Mouse (Mus musculus) olfactory bulb, adult 2 months (tissue): ENCODE data around the gene Slc35b4. TPM values are rescaled to one million over a fixed set of nuclear protein-coding genes. Genes with fewer than 3 reads are reported as not detected.

Experiments
- H3K27ac ChIP-seq: fragments of 200-500 bp; 2 replicates; pipeline ENCODE4 v1.5.1; 2012; ENCODE audit warnings: low read depth, low read length; ENCODE audit not compliant: insufficient read depth
- H3K4me1 ChIP-seq: fragments of 200-500 bp; 2 replicates; pipeline ENCODE4 v1.6.1; 2012; ENCODE audit warnings: low read length; ENCODE audit not compliant: control insufficient read depth, insufficient read depth
- H3K4me3 ChIP-seq: fragments of 200-500 bp; 2 replicates; pipeline ENCODE4 v1.5.1; 2012; ENCODE audit warnings: mild to moderate bottlenecking, low read depth, low read length, moderate library complexity; ENCODE audit not compliant: insufficient read depth
- CTCF ChIP-seq: fragments of 200-500 bp; IDR thresholded peaks from 2 replicates; pipeline ENCODE4 v1.5.1; 2012; ENCODE audit warnings: low read depth, mild to moderate bottlenecking, low read length, moderate library complexity; ENCODE audit not compliant: insufficient read depth
- POLR2A ChIP-seq: fragments of 200-500 bp; IDR thresholded peaks from 2 replicates; pipeline ENCODE4 v1.6.1; 2012; ENCODE audit warnings: mild to moderate bottlenecking, low read depth, low read length, moderate library complexity; ENCODE audit not compliant: insufficient read depth
- WGBS: fragments of 180-500 bp; shearing (Covaris S2); methylation state at CpG from one replicate; pipeline ENCODE4 v1.1.7; 2018; 5-methylcytosine and 5-hydroxymethylcytosine counted together
- polyA plus RNA-seq: library from polyadenylated mRNA; stranded (reverse); fragments of >200 nt; gene quantifications from 2 replicates; pipeline ENCODE4 v1.2.4, GENCODE M21; 2012; ENCODE audit warnings: low replicate concordance; ENCODE audit not compliant: missing spikeins, insufficient read depth, insufficient read length

The Slc35b4 gene
- polyA plus RNA-seq, 1 experiment: not detected

- Histone ChIP-seq H3K4me3 (no peak overlapping the region), H3K4me1 (peaks cover 5% of the 10 kb centered on the region; the same call in 1 of the 2 replicates), H3K27ac (no peak overlapping the region)
- TF ChIP-seq POLR2A: no peak
- no peak for TF ChIP-seq CTCF
- 66% methylated on average over 11 of the region's 12 CpGs for WGBS
Observed at GRCm38 (mm10) chr6:34173251-34173650, 3.7 kb downstream of the Slc35b4 start.

DNA sequence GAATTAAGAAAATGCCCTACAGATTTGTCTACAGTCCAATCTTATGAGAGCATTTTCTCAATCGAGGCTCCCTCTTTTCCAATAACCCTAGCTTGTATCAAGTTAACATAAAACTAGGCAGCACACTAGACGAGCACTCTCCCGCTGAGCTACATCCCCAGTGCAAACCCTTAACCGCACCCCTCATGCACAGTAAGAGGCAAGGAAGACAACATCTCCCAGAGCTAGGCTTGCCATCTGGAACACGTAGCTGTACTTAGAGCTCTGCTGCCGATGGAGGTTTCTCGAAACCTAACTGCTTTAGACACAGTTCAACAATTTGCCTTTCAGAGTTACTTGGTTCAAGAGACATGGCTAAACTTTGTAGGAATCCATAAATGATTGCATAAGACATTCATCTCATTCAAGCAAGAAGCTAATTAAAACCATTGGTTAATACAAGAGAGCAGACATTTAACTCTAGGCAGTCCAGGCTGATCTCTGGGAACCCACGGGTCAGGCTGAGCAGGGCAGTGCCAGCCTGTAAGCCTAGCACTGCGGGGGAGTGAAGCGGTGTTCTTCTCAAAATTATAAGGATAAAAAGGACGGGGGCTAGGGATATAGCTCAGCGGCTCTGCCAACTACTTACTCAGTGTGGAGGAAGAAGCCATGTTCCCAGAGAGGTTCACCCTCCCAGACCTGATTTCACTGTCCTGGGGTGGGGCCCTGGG is 5.0 kb downstream of the Slc35b4 start:
- TF ChIP-seq POLR2A (no peak), CTCF (no peak)
- H3K4me1 ChIP-seq: peaks cover 5% of the 10 kb centered on the region; the same call in 1 of the 2 replicates
- no peak overlapping the region for H3K27ac ChIP-seq
- no peak overlapping the region for H3K4me3 ChIP-seq
- 82% methylated on average over 12 of the region's 12 CpGs for WGBS

GRCm38 (mm10) chr6:34170844-34171494 is 5.9 kb downstream of the Slc35b4 start:
- Histone ChIP-seq H3K27ac (no peak overlapping the region), H3K4me1 (peaks cover 5% of the 10 kb centered on the region; the same call in 1 of the 2 replicates), H3K4me3 (no peak overlapping the region)
- TF ChIP-seq CTCF: no peak
- TF ChIP-seq POLR2A: no peak
- WGBS: 89% methylated on average over 7 of the region's 7 CpGs

DNA sequence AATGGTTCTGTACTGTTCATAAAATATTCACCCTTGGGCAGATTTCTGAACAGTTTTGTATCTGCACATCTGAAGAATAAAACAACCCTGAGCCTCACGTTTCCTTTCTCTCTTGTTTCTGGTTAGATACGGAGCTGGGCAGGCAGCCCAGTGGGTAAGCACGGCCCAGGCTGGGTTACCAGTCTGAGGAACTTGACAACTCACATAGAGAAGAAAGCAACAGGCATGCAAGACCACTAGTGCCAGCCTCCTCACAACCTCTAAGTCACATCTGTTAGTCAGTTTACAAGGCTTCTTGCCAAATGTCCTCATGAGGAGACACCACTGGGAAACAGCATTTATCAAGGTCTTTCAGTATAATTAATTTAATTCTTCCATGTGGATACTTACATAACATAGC is 8.1 kb downstream of the Slc35b4 start:
- Histone ChIP-seq H3K4me1 (peaks cover 5% of the 10 kb centered on the region; the same call in 1 of the 2 replicates), H3K27ac (no peak overlapping the region), H3K4me3 (no peak overlapping the region)
- no peak for TF ChIP-seq CTCF
- TF ChIP-seq POLR2A: no peak
- 52% methylated on average over 3 of the region's 3 CpGs for WGBS

DNA sequence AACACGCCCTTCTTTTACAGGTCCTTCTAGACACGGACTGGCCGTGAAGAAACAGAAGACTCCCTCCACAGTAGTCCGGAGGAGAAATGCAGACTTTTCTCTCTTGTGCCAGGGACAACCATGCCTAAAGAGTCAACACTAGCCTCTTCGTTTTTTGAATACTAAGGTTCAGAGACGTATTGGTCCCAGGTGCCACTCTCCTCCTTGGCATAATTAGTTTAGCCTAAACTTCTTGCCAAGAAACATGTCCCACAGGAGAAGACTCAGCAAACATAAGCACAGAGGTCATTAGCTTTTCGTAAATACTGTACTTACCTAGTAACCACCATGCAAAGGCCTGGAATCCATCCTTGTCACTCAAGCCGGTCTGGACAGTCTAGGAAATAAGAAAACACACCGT is 13.9 kb downstream of the Slc35b4 start:
- 91% methylated on average over 9 of the region's 9 CpGs for whole genome bisulfite sequencing
- TF ChIP-seq POLR2A: no peak
- TF ChIP-seq CTCF: no peak
- Histone ChIP-seq H3K4me3 (no peak overlapping the region), H3K4me1 (no peaks in the 10 kb centered on the region), H3K27ac (no peak overlapping the region)

DNA sequence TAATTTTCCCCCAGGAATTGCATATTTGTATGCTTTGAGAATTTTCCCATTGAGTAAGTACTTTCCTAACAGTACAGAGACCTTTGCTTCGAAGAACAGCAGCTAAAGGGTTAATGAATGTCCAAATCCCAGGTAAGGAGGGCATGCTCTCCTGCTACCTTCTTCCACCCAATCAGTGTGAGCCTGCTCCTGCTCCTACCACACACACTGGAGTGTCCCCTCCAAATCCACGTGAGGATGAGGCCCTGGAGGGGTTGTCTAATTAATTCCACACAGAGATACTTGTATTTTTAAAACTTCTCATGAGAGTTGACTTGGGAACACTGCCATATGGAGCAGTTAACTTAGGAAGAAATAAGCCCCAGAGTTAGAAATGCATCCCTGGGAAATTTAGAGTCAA is 14.3 kb downstream of the Slc35b4 start:
- no peaks in the 10 kb centered on the region for H3K4me1 ChIP-seq
- 78% methylated on average over 2 of the region's 2 CpGs for WGBS

DNA sequence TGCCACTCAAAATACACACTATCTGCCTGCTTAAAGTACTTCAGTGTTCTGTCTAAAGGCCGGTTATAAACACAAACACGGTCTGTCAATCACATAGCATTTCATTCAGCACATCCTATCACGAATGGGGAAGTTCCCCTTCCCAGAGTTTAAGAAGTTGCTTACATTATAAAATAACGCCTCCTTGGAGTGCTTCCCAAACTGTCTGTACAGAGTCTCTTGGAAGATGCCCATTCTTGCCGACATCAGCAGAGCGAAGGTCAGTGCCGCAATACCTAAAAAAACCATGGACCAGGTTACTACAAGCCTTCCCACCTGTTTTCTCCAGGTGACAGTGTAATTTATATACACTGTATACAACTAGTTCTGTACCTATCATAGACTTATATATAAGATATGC is 15.4 kb downstream of the Slc35b4 start:
- TF ChIP-seq CTCF (no peak), POLR2A (no peak)
- 92% methylated on average over 7 of the region's 7 CpGs for WGBS
- Histone ChIP-seq H3K4me3 (no peak overlapping the region), H3K27ac (no peak overlapping the region), H3K4me1 (no peaks in the 10 kb centered on the region)

More for the DNA sequence above, 14.3 kb downstream of the Slc35b4 start:
- no peak overlapping the region for H3K27ac ChIP-seq
- no peak overlapping the region for H3K4me3 ChIP-seq
- TF ChIP-seq POLR2A: no peak
- TF ChIP-seq CTCF: no peak

DNA sequence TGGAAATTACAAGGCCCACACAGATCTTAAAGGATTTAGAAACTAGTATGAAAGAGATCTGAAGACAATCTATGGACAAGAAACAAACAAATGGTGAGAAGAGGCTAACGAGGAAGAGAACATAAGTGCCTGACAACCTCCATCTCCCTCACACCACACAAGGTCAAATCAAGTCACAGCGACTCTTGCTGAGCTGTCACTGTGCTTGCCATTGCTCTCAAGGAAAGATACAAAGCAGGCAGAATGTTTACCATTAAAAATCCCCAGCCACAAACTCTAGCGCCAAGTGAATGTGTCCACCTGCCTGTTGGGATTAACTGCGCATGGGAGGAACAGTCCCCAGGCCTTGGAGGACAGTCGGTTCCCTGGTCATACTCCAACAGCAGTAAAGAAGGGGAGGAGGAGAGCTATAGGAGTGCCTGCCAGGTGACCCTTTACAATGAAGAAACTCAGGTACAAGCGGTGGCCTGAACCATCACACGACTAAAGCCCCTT is 16.0 kb downstream of the Slc35b4 start:
- Histone ChIP-seq H3K27ac (no peak overlapping the region), H3K4me3 (no peak overlapping the region), H3K4me1 (no peaks in the 10 kb centered on the region)
- TF ChIP-seq CTCF: no peak
- no peak for TF ChIP-seq POLR2A
- WGBS: 96% methylated on average over 7 of the region's 7 CpGs
